Comparison of ENCODE assay signal across 16 mouse cellular contexts in genomic region chr5:125805327-125805726, GRCm38 (mm10).
DNase-seq lines count a peak whose midpoint lies in the region; TF ChIP-seq lines count a peak whose summit lies in the region.
"Had no signal": no experiment of that assay in that cellular context is flagged by ENCODE, and none has a peak within 500 bp of the region (broad histone marks: within the 10 kb centered on the region; RNA-seq: fewer than 3 reads in every experiment).

No protein-coding gene starts in this region.

- no peak for TF ChIP-seq CTCF in layer of hippocampus, adult 2 months (conservative IDR thresholded peaks at IDR 0.05)

- peak overlapping the region; percentile 66 for H3K27ac ChIP-seq in layer of hippocampus, adult 2 months
- H3K27ac ChIP-seq: embryonic facial prominence, embryonic 15.5 days; hindbrain, embryonic 14.5 days; neural tube, embryonic 13.5 days had no signal

- intact Hi-C loops in left cerebral cortex, postnatal 10 days (cut with DNase I) = loop anchor here (10.0 kb wide), 1 partner anchor 271 kb away; the partner anchor contains the start of gene Tmem132b
- intact Hi-C loops in gastrocnemius, postnatal 14 days (cut with DNase I; ENCODE audit: low total_unique reads) = no loop called here

- DNase-seq in right cerebral cortex, adult 18-20 months = peak; percentile 91
- DNase-seq in right cerebral cortex, postnatal 4 days = no peak
- peak; percentile 74 to 90 for DNase-seq in layer of hippocampus, adult 2 months (ENCODE audit: low spot score in 2 of 2)
- DNase-seq in left cerebral cortex, postnatal 10 days (ENCODE audit: extremely low spot score in 1 of 2, low spot score in 2 of 2) = peak; percentile 44 to 66
- no peak for DNase-seq in adrenal gland, adult 18-20 months (ENCODE audit: low spot score in 2 of 2)
- no peak for DNase-seq in gastrocnemius, postnatal 14 days
- no peak for DNase-seq in kidney, postnatal 10 days
- no peak for DNase-seq in MN1 (ENCODE audit: low spot score)
- DNase-seq: adrenal gland, postnatal 14 days; cerebellum, postnatal 36 days; gastrocnemius, postnatal 36 days; kidney, adult 18-20 months; lung, postnatal 4 days had no signal

- H3K4me3 ChIP-seq in layer of hippocampus, adult 2 months = no peak overlapping the region
- H3K4me3 ChIP-seq: embryonic facial prominence, embryonic 15.5 days; neural tube, embryonic 13.5 days had no signal

Comparison
In these comparisons a context has a peak if more than half of its experiments do, and no peak if none do; other contexts are left out.
1. DNase-seq: peak in right cerebral cortex, adult 18-20 months (single experiment), layer of hippocampus, adult 2 months (2 of 2) and left cerebral cortex, postnatal 10 days (2 of 2); none in right cerebral cortex, postnatal 4 days (single experiment), adrenal gland, adult 18-20 months (0 of 2), gastrocnemius, postnatal 14 days (single experiment), kidney, postnatal 10 days (single experiment) and MN1 (single experiment).